Mouse (Mus musculus) midbrain, embryonic 12.5 days (tissue): ENCODE results near the gene Gm10696. TPM values are rescaled to one million over a fixed set of nuclear protein-coding genes. Genes with fewer than 3 reads are reported as not detected.
"Not testable (repeated sequence)": the region's sequence is repeated elsewhere in the genome, so short reads cannot be mapped to it uniquely, and the experiment has no call there.

ENCODE experiments used
- ATAC-seq: fragments of 200-750 bp; cut with Nextera tagmentation; 2 replicates; pipeline ENCODE4 v1.8.0; 2017; ENCODE audit warnings: low read depth, moderate TSS enrichment, moderate library complexity; ENCODE audit not compliant: low FRiP score
- H3K27ac ChIP-seq: fragments of 300-500 bp; sonication (generic); replicated peaks from 2 replicates; pipeline ENCODE4 v1.5.1; 2016; ENCODE audit warnings: mild to moderate bottlenecking
- H3K27me3 ChIP-seq: fragments of 300-500 bp; sonication (generic); 2 replicates; pipeline ENCODE4 v1.6.1; 2016; ENCODE audit warnings: mild to moderate bottlenecking
- H3K36me3 ChIP-seq: fragments of 300-500 bp; sonication (generic); 2 replicates; pipeline ENCODE4 v1.6.1; 2016
- H3K4me1 ChIP-seq: fragments of 300-500 bp; sonication (generic); 2 replicates; pipeline ENCODE4 v1.6.1; 2016
- H3K4me2 ChIP-seq: fragments of 300-500 bp; sonication (generic); replicated peaks from 2 replicates; pipeline ENCODE4 v1.6.1; 2016; ENCODE audit warnings: mild to moderate bottlenecking, moderate library complexity
- H3K4me3 ChIP-seq: fragments of 300-500 bp; sonication (generic); 2 replicates; pipeline ENCODE4 v1.5.1; 2016; ENCODE audit warnings: mild to moderate bottlenecking
- H3K9ac ChIP-seq: fragments of 300-500 bp; sonication (generic); replicated peaks from 2 replicates; pipeline ENCODE4 v1.6.1; 2016; ENCODE audit warnings: mild to moderate bottlenecking, moderate library complexity
- H3K9me3 ChIP-seq: fragments of 300-500 bp; sonication (generic); 2 replicates; pipeline ENCODE4 v1.6.1; 2016; ENCODE audit warnings: mild to moderate bottlenecking
- WGBS: fragments of 180-500 bp; shearing (Covaris S2); methylation state at CpG from one replicate; pipeline ENCODE4 v1.1.7; 2016; 5-methylcytosine and 5-hydroxymethylcytosine counted together
- polyA plus RNA-seq: library from polyadenylated mRNA; unstranded; fragments of >200 nt; fragmentation: Nextera tagmentation; extraction: Ambion mirVana; gene quantifications from 2 replicates; pipeline ENCODE4 v1.2.1, GENCODE M21; 2016

Gene Gm10696
- not detected in 2 replicates for polyA plus RNA-seq

DNA sequence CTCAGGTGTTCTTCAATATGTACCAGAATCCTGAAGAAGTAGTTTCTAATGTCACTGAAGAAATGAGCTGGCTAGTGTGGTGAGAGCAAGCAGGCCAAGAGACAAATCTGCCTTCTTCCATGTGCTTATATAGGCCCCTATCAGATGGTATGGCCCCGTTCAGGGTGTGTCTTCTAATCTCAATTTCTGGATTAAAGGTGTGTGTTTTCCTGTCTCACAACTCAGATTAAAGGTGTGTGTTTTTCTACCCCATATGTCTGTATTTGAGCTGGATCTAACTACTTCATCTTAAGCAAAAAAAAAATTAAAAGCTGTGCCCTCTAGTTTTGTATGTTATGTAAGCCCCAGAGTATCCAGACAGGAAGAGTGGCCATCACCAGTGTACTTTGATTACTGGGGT lies at the start of gene Gm10696:
Gene Gm10696 (minus strand): TSS at position 101 of the 400 bp plus-strand sequence.
- H3K4me2 ChIP-seq, ATAC-seq, H3K4me3 ChIP-seq, H3K36me3 ChIP-seq, H3K9me3 ChIP-seq, H3K27ac ChIP-seq, H3K9ac ChIP-seq, H3K4me1 ChIP-seq, H3K27me3 ChIP-seq: not testable (repeated sequence)
- 84% methylated on average over 1 of the region's 1 CpGs for WGBS

DNA sequence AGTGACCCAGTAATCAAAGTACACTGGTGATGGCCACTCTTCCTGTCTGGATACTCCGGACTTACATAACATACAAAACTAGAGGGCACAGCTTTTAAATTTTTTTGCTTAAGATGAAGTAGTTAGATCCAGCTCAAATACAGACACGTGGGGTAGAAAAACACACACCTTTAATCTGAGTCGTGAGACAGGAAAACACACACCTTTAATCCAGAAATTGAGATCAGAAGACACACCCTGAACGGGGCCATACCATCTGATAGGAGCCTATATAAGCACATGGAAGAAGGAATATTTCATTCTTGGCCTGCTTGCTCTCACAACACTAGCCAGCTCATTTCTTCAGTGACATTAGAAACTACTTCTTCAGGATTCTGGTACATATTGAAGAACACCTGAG lies 18.4 kb upstream of the Gm10696 start, which contains the start of gene Gm5286:
Gene Gm5286 (plus strand): TSS at position 301 of the 400 bp plus-strand sequence.
- WGBS, result 94% methylated on average over 3 of the region's 4 CpGs
- not testable (repeated sequence) for H3K9me3 ChIP-seq, H3K4me1 ChIP-seq, H3K4me3 ChIP-seq, H3K4me2 ChIP-seq, H3K9ac ChIP-seq, H3K27ac ChIP-seq, H3K27me3 ChIP-seq, H3K36me3 ChIP-seq, ATAC-seq

DNA sequence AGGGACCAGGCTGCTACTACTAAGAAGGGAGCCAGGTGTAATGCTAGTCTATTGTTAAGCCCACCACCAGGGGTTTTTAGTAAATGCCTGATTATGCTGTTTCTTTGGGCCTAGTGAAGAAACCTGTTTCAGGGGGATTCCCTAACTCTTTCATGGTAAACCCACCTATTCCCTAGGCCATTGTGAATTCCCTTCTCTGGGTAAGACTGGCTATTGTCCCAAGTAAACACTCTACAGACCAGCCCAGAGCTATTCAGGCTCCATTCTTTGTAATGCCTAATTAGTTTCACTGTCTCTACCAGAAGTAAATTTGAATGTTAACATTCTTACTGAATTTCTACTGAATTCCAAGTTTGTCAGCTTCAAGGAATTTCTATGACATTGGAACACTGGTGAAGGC lies 10.6 kb downstream of the Gm10696 start:
- H3K4me2 ChIP-seq, ATAC-seq, H3K4me3 ChIP-seq, H3K9me3 ChIP-seq, H3K27me3 ChIP-seq, H3K36me3 ChIP-seq, H3K9ac ChIP-seq, H3K27ac ChIP-seq, H3K4me1 ChIP-seq: not testable (repeated sequence)

Other genes with a start within 250 kb of the Gm10696 start
- not detected in 2 replicates for gene Gm9117, start 234.7 kb downstream of the Gm10696 start, polyA plus RNA-seq
- gene Tdpoz5, start 216.9 kb downstream of the Gm10696 start, polyA plus RNA-seq, result not detected in 2 replicates
- gene Gm9125, start 123.3 kb downstream of the Gm10696 start, polyA plus RNA-seq, result not detected in 2 replicates
- not detected in 2 replicates for gene Gm10697, start 105.5 kb downstream of the Gm10696 start, polyA plus RNA-seq
- gene Gm5286, start 18.5 kb upstream of the Gm10696 start, polyA plus RNA-seq, result not detected in 2 replicates
- not detected in 2 replicates for gene Gm4778, start 85.8 kb upstream of the Gm10696 start, polyA plus RNA-seq
- gene Them4, start 131.9 kb upstream of the Gm10696 start, polyA plus RNA-seq, result 12.8 and 13.3 TPM in 2 replicates
- not detected in 2 replicates for gene Them5, start 163.9 kb upstream of the Gm10696 start, polyA plus RNA-seq
- gene C2cd4d, start 184.2 kb upstream of the Gm10696 start, polyA plus RNA-seq, result 1.9 and 3.3 TPM in 2 replicates
- 0.18 and 0.28 TPM in 2 replicates for gene Rorc, start 194.6 kb upstream of the Gm10696 start, polyA plus RNA-seq
- gene Lingo4, start 220.3 kb upstream of the Gm10696 start, polyA plus RNA-seq, result 0.68 and 0.71 TPM in 2 replicates
- gene Tdrkh, start 235.1 kb upstream of the Gm10696 start, polyA plus RNA-seq, result 54.7 and 63.6 TPM in 2 replicates